Mouse (Mus musculus) thymus, postnatal 25 days (tissue): ENCODE results near the gene Usp18.

Source experiments
- DNase-seq: peaks from one replicate; pipeline ENCODE4 v3.0.0; 2022

Gene Usp18

DNA sequence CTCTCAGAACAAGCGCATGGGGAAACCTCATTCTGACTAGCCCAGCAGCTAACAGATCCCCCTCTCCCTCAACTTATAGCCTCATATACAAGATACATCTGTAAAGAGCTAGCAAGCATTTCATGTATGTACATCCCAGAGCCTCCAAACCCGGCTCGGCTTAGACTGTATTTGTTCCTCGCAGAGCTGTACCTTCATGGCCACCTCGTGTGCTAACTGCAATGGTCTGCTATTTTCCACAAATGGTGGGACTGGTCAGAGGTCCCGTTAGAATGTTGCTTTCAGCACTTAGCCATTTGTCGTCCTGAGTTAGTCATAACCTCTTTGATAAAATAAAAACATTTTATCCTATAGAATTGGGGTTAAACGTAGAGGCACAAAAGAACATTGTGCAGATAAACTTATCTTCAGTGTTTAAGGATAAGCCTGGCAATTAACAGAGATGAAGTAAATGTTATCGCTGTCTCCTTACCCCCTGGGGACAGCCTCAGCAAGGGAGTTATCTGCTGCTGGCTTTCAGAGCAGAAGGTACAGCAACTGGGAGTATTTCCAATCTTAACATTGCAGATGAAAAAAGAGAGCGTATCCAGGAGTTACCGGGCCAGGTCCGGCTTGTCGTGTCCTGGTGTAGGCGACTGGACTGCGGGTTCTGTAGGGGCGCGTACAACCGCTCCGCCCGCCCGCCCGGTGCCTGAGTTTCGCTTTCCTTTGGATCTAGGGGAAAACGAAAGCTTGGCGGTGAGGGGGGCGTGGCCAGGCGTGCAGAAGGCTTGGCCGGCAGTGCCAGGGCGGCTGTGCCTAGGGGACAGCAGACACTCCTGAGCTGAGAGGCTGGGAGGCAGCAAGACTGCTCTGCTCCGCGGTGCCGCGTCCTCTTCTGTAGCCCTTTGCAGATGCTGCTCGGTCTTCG lies at the start of gene Usp18:
Usp18 (plus strand) TSS at position 780 of the 910 bp plus-strand sequence.
- peak; percentile 92 for DNase-seq

DNA sequence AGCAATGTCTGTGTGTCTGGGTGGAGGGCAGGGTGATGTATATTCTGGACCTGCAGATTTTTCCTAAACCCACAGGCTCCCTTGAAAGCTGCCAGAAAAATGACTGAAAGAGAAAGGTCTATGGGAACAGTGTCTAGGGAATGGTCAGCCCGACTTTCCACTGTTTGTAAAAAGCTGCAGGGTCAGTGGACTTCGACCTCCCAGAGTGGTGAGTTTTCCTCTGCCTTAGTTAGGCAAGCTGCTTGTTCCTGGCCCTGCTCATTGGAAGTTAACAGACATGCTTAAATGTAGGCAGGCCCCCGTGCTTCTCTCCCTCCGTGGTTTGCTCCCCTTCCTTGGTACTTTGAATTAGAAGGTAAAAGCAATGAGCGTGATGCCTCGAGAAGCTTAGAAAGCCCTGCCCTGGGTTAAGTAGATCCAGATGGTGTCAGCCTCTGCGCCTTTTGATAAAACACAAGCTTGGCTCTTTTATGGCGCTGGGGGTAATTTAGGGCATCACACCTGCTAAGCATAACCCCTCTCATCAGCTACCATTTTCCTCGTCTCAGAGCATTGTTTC lies 47.8 kb upstream of the Usp18 start:
- no peak for DNase-seq

DNA sequence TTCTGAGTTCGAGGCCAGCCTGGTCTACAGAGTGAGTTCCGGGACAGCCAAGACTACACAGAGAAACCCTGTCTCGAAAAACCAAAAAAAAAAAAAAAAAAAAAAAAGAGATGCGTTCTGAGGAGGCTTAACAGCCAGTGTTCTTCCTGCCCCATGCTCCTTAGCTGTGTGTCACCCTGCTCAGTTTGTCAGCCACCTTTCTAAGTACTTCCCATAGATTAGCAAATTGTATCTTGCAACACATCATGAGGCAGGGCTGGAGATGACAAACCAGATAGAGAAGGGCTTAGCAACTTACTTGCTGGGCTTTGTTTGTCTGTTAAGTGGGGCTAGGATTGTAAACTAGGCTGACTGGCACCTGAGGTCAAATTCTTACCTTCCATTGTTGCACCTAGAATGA lies 45.2 kb upstream of the Usp18 start:
- no peak for DNase-seq

DNA sequence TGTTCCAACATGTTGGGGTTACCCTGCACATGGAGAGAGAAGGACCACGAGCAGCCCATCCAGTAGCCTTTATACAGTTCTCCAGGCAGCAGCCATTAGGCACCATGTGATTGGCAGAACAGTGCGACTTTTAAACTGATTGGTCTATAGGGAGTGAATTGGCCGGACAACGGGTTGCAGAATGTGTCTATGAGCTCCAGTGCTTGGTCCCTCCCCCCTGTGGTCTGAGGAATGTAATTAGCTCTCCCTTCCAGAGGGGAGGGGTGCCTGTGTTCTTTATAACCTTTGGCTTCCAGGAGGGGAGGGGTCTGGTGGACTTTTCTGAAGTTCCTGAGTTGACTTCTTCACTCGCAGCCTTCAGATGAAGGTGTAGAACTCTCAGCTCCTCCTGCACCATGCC lies 43.7 kb upstream of the Usp18 start:
- no peak for DNase-seq

GRCm38 (mm10) chr6:121206481-121206880 lies 39.2 kb upstream of the Usp18 start:
- DNase-seq, result no peak

DNA sequence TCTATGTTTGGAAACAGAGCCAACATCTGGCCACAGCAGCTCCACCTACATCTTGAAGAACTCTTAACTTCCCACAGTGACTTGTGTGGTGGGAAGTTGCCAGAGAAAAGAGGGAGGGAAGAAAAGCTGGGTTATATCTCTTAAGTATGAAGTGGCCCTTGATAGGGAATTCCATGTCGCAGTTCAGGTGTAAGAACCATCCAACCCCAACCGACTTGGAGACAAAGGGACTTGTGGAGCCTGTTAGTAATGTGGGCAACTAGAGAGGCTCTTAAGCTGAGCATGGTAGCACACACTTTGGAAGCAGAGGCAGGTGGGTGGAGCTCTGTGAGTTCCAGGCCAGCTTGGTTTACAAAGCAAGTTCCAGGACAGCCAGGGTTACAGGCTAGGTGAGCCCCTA lies 36.1 kb upstream of the Usp18 start:
- DNase-seq, result no peak

- peak; percentile 61 for DNase-seq
Observed at GRCm38 (mm10) chr6:121210149-121210925, 35.4 kb upstream of the Usp18 start, which contains the start of gene Tuba8. Tuba8 (plus strand) TSS chr6:121210696.

DNA sequence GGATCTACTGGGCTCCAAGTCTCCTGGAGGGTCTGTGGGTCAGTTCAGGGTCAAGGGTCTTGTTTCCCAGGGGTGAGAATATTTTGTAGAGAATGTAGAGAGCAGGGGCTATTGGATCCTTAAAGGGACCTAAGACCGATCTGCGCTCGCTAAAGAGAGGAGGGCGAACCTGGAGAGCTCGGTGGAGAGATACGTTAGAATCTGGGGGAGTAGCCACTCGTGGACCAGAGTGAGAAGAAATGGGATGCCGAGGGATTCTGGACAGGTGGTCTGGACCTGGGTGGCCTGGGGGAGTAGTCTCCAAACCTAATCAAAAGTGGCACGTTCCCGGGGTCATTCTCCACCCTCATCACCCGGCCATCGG lies 34.8 kb upstream of the Usp18 start:
- DNase-seq, result no peak

DNA sequence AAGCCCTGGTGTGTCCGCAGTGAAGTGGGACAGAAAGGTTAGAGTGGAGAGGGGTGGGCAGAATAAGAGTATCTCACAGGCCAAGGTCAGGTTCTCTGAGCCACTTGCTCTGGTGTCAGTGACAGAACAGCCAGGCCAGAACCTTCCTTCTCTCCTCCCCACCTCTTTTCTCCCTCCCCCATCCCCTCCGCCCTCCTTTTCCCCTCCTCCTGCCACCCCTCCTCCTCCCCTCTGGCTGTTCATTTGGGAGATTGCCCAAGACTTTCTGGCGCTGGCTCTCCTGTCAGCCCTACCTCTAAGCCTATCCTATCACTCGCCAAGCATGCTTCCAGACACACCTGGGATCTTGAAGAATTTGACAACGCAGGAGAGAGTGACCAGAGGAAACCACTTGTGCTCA lies 34.0 kb upstream of the Usp18 start:
- DNase-seq, result no peak

DNA sequence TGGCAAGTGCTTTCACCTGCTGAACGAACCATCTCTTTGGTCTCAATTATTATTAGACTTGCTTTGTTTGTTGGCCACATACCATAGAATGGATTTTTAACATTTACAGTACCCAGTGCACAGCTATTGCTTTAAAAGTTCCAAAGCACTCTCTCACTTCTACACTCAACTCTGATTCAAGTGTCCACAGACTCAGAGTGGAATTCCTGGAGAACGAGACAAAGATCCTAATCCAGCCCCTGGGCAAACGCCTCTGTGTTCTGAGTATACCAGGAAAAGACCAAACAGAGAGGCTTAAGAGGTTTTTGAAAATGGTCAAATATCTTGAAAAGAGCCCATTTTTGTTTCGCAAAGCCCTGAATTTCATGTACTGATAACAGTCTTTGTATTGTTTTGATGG lies 32.7 kb upstream of the Usp18 start:
- no peak for DNase-seq

- DNase-seq, result no peak
Observed at GRCm38 (mm10) chr6:121214221-121214620, 31.5 kb upstream of the Usp18 start.

- DNase-seq, result no peak
Observed at GRCm38 (mm10) chr6:121214667-121215330, 30.9 kb upstream of the Usp18 start.

DNA sequence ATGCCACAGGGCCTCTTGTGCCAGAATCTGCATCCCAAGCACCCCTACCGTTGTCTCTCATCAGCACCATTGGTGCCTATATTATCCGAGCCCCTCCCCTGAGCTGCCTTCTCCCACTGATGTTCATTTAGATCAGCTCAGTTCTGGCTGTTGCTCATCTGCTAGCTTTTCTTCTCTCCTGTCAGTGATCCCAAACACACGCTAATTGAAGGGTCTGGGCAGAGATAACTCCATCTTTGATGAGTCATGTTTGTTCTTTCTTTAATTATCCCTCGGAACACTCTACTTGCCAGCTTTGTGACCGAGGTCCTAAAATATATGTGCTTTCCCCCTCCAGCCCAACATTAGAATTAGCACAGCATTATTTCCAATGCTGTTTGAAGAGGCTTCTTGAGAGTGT lies 30.4 kb upstream of the Usp18 start:
- no peak for DNase-seq

DNA sequence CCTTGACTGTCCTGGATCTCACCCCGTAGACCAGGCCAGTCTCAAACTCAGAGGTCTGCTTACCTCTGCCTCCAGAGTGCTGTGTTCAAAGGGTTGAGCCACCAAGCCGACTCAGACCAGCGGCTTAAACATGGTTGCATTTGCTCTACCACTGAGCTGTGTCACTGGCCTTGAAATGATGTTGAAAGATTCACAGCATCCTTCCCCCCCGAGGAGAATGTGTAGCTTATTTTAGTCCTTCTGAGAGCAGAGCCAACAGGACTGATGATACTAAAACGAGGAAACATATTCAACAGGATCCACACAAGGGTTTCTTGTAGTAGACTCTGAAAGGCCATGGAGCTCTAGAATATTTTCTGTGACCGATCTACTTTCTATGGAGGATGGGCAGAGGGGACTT lies 29.8 kb upstream of the Usp18 start:
- DNase-seq, result no peak

DNA sequence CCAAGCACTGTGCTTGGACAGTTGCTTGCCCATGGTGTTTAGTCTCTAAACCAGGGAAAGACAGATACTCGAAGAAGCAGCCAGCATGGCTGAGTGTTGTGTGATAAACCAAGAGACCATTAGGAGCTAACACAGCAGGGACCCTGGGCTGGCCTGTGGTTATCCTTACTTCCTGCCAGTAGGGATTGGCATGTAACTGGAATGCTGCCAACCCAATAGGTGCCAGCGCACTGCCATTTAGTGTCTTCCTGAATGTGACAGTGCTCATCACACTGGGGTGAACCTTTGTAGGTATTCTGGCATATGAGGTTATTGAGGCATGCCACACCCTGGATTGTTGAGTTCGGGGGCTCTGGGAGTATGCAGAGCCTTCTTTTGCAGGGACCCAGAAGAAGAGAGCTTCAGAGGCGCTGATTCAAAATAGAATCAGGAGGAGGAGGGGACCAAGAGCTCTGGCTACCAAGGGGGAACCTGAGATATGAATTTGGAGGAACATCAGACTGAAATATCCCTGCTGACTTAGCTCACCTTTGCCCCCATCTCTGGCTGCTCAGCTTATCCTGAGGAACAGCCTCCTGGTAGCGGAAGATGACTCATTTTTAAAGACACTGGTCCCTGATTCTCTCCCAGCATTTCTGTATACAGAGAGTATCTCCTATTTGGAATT lies 29.0 kb upstream of the Usp18 start:
- DNase-seq, result no peak

DNA sequence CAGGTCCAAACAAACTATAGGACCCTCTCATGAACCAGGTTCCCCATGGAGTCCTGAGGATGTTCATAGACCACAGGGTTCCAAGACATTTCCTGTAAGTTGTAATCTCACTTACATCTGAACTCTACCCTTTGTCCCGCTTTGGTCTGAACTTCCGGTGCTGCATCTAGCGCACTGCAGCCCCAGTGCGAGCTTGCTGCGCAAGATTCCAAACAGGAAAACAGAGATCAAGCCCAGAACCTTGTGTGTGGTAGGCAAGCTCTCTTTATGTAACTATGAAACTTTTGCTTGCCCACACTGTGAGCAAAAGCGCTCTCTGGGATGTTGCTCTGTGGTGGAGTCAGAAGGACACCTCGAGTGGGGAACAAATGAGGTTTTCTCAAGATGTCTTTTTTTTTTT lies 27.7 kb upstream of the Usp18 start:
- peak; percentile 60 for DNase-seq

DNA sequence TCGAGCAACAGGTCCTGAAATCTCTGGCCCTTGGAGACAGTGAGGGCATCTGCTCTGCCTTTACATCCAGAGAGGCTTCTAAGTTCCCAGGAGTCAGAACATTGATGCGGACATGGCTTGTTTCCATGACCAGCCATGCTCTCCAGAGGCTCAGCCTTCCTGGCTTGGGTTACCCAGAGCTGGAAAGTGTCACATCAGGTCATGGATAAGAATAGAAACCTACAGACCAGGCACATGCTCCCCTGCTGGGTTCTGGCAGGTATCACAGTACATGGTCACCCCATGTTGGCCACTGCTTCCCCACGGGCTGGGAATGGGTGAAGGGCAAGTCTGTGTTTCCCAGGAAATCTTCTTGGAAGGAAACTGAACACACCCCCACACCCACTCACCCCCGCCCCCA lies 26.3 kb upstream of the Usp18 start:
- DNase-seq, result no peak

GRCm38 (mm10) chr6:121220181-121220580 lies 25.5 kb upstream of the Usp18 start:
- no peak for DNase-seq

- no peak for DNase-seq
Observed at GRCm38 (mm10) chr6:121221876-121222597, 23.7 kb upstream of the Usp18 start.

DNA sequence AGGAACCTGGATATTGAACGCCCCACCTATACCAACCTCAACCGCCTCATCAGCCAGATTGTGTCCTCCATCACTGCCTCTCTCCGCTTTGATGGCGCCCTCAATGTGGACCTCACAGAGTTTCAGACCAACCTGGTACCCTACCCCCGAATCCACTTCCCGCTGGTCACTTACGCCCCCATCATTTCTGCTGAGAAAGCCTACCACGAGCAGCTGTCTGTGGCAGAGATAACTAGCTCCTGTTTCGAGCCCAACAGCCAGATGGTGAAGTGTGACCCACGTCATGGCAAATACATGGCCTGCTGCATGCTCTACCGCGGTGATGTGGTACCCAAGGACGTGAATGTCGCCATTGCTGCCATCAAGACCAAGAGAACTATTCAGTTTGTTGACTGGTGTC lies 22.7 kb upstream of the Usp18 start:
- DNase-seq, result no peak

DNA sequence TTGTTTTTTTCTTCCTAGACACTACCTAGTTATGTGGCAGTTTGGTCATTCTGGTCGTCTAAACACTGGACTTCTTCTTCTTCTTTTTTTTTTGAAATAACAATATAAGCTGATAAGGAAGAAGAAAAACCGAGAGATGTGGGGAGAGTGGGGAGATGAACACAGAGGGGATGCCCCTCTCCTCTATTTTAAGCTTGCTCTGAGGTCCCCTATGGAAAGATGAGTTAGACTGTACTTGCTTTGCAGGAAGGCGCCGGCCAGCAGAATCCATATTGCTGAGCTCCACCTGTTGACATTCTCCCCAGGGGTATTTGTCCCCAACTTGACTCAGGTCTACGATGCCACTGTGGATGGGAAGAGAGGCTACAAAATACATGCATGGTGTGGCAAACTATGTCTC lies 21.6 kb upstream of the Usp18 start:
- DNase-seq, result no peak

- DNase-seq, result no peak
Observed at GRCm38 (mm10) chr6:121224993-121225392, 20.7 kb upstream of the Usp18 start.
